Comparison of ENCODE assay signal across 8 mouse cellular contexts in the genomic region with DNA sequence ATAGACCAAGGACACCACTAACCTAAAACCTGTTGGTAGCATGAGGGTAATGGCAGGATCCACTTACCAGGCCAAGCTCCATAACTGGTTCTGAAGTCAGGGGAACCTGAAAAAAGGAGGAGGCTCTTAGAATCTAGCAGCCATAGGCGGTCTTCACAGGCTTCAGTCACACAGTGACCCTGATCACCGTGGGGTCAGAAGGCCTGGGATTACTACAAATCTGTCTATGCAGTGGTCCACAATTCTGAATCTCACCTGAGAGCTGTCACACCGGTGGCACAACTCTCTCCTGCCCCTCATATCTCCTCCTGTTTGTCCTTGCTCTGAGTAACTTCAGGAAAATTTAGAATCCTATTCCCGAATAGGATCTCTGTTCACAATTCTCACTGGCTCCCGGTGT. TPM values are rescaled to one million over a fixed set of nuclear protein-coding genes. Genes with fewer than 3 reads are reported as not detected.
DNase-seq lines count a peak whose midpoint lies in the region; ATAC-seq and TF ChIP-seq lines count a peak whose summit lies in the region.

No protein-coding gene starts in this region.

- no peak overlapping the region for H3K27ac ChIP-seq in cerebellum, adult 2 months (ENCODE audit: insufficient read depth, low read length)
- H3K27ac ChIP-seq in lung, postnatal 0 days (ENCODE audit: low read length), result 0 out of 2 replicates have a peak overlapping the region, but pooled peaks have one; percentile 2
- H3K27ac ChIP-seq in intestine, embryonic 16.5 days (ENCODE audit: low read length), result no peak overlapping the region
- no peak overlapping the region for H3K27ac ChIP-seq in neural tube, embryonic 12.5 days

- TF ChIP-seq POLR2A in cerebellum, adult 2 months (IDR thresholded peaks at IDR 0.05; ENCODE audit: borderline replicate concordance, insufficient read depth, low read length), result no peak

- TF ChIP-seq EP300 in lung, postnatal 0 days (IDR thresholded peaks at IDR 0.05), result no peak

- DNase-seq in cerebellum, adult 2 months, result peak in 1 of 2 experiments; percentile 8
- DNase-seq in cerebellum, adult 11-12 months, result no peak
- DNase-seq in lung, postnatal 0 days (ENCODE audit: low spot score), result no peak
- no peak for DNase-seq in lung, adult 18-20 months
- no peak for DNase-seq in thymus, postnatal 0 days (ENCODE audit: low spot score)

- peak overlapping the region; percentile 57 for H3K4me2 ChIP-seq in lung, postnatal 0 days (replicated peaks; ENCODE audit: low read depth, low read length)
- peak overlapping the region; percentile 80 for H3K4me2 ChIP-seq in intestine, embryonic 16.5 days (ENCODE audit: low read depth, low read length)
- H3K4me2 ChIP-seq in neural tube, embryonic 12.5 days (replicated peaks), result peak overlapping the region; percentile 63

- peaks cover 5% of the 10 kb centered on the region; the same call in 1 of the 2 replicates for H3K36me3 ChIP-seq in lung, postnatal 0 days (ENCODE audit: insufficient read depth, low read length)
- peaks cover 1% of the 10 kb centered on the region for H3K36me3 ChIP-seq in intestine, embryonic 16.5 days (ENCODE audit: control insufficient read depth, insufficient read depth, low read length)
- peaks cover 11% of the 10 kb centered on the region for H3K36me3 ChIP-seq in neural tube, embryonic 12.5 days

- WGBS in cerebellum, adult 2 months, result 52% methylated on average over 5 of the region's 5 CpGs
- 40% methylated on average over 5 of the region's 5 CpGs for WGBS in lung, postnatal 0 days
- 41% methylated on average over 5 of the region's 5 CpGs for WGBS in intestine, embryonic 16.5 days
- WGBS in neural tube, embryonic 12.5 days, result 63% methylated on average over 5 of the region's 5 CpGs

- H3K4me1 ChIP-seq in cerebellum, adult 2 months (ENCODE audit: control insufficient read depth, insufficient read depth, low read length), result no peaks in the 10 kb centered on the region
- H3K4me1 ChIP-seq in lung, postnatal 0 days (ENCODE audit: insufficient read depth, low read depth, low read length), result no peaks in the 10 kb centered on the region
- no peaks in the 10 kb centered on the region for H3K4me1 ChIP-seq in intestine, embryonic 16.5 days (ENCODE audit: control insufficient read depth, insufficient read depth, low read length)
- H3K4me1 ChIP-seq in neural tube, embryonic 12.5 days, result peaks cover 6% of the 10 kb centered on the region

- H3K4me3 ChIP-seq in cerebellum, adult 2 months (replicated peaks; ENCODE audit: insufficient read depth, low read depth, low read length), result peak overlapping the region; percentile 81
- H3K4me3 ChIP-seq in lung, postnatal 0 days (ENCODE audit: low read depth, low read length), result peak overlapping the region; percentile 54
- H3K4me3 ChIP-seq in intestine, embryonic 16.5 days (ENCODE audit: low read length), result peak overlapping the region; percentile 70
- peak overlapping the region; percentile 51 for H3K4me3 ChIP-seq in neural tube, embryonic 12.5 days

- no peaks in the 10 kb centered on the region for H3K9me3 ChIP-seq in lung, postnatal 0 days (ENCODE audit: low read length)
- no peaks in the 10 kb centered on the region for H3K9me3 ChIP-seq in intestine, embryonic 16.5 days (ENCODE audit: control insufficient read depth, low read length)
- H3K9me3 ChIP-seq in neural tube, embryonic 12.5 days, result no peaks in the 10 kb centered on the region

- peak; percentile 5; the same call in 1 of the 2 replicates for ATAC-seq in lung, postnatal 0 days
- ATAC-seq in intestine, embryonic 16.5 days, result no peak; the same call in 1 of the 2 replicates
- ATAC-seq in neural tube, embryonic 12.5 days (ENCODE audit: low FRiP score, low read depth), result peak; percentile 51
- no peak for ATAC-seq in inflammation-experienced regulatory T-cells, adult 6 months

- H3K9ac ChIP-seq in lung, postnatal 0 days (replicated peaks; ENCODE audit: low read depth), result peak overlapping the region; percentile 62
- peak overlapping the region; percentile 85 for H3K9ac ChIP-seq in intestine, embryonic 16.5 days (ENCODE audit: low read depth, low read length)
- H3K9ac ChIP-seq in neural tube, embryonic 12.5 days, result peak overlapping the region; percentile 62

- TF ChIP-seq CTCF in cerebellum, adult 2 months (IDR thresholded peaks at IDR 0.05; ENCODE audit: borderline replicate concordance, insufficient read depth, low read depth, low read length), result no peak
- no peak for TF ChIP-seq CTCF in lung, postnatal 0 days (IDR thresholded peaks at IDR 0.05)

- no peaks in the 10 kb centered on the region for H3K27me3 ChIP-seq in cerebellum, adult 2 months (ENCODE audit: control insufficient read depth, insufficient read depth, low read length)
- H3K27me3 ChIP-seq in lung, postnatal 0 days (replicated peaks; ENCODE audit: insufficient read depth, low read length), result no peaks in the 10 kb centered on the region
- H3K27me3 ChIP-seq in intestine, embryonic 16.5 days (replicated peaks; ENCODE audit: control insufficient read depth, insufficient read depth, low read length), result no peaks in the 10 kb centered on the region
- H3K27me3 ChIP-seq in neural tube, embryonic 12.5 days (replicated peaks), result no peaks in the 10 kb centered on the region

RNA-seq across cellular contexts. Expression of a gene that starts 0.8 kb away (rescaled TPM):
- polyA plus RNA-seq in cerebellum, adult 2 months (2012; rRNA removed), result 2.9 and 3.3 TPM in 2 replicates
- polyA plus RNA-seq in lung, postnatal 0 days (2015; fragmentation: Nextera tagmentation; extraction: Ambion mirVana), result 2.5 TPM in 2 replicates
- polyA plus RNA-seq in intestine, embryonic 16.5 days (2015; fragmentation: Nextera tagmentation; extraction: Ambion mirVana), result 2.5 and 3.3 TPM in 2 replicates
- polyA plus RNA-seq in neural tube, embryonic 12.5 days (2016; fragmentation: Nextera tagmentation; extraction: Ambion mirVana), result 4.9 and 5.3 TPM in 2 replicates
- polyA plus RNA-seq in thymus, postnatal 0 days (2015; fragmentation: Nextera tagmentation; extraction: Ambion mirVana), result 2.6 and 3.2 TPM in 2 replicates
- polyA plus RNA-seq in inflammation-experienced regulatory T-cells, adult 6 months (2017; shearing (Covaris generic)), result 1 to 10 TPM; 2.0 to 5.9 (median 4.7) TPM

RNA-seq across cellular contexts. Expression of a gene that starts 52.7 kb away (rescaled TPM):
- not detected in 2 replicates for polyA plus RNA-seq in cerebellum, adult 2 months (2012; rRNA removed)
- not detected in 2 replicates for polyA plus RNA-seq in lung, postnatal 0 days (2015; fragmentation: Nextera tagmentation; extraction: Ambion mirVana)
- polyA plus RNA-seq in intestine, embryonic 16.5 days (2015; fragmentation: Nextera tagmentation; extraction: Ambion mirVana), result not detected in 2 replicates
- 0.05 TPM in 1 of 2 replicates, not detected in the other for polyA plus RNA-seq in neural tube, embryonic 12.5 days (2016; fragmentation: Nextera tagmentation; extraction: Ambion mirVana)
- not detected in 2 replicates for polyA plus RNA-seq in thymus, postnatal 0 days (2015; fragmentation: Nextera tagmentation; extraction: Ambion mirVana)
- under 1 TPM in 1 of 3 experiments, not detected in 2; 0.31 TPM for polyA plus RNA-seq in inflammation-experienced regulatory T-cells, adult 6 months (2017; shearing (Covaris generic))

RNA-seq across cellular contexts. Expression of a gene that starts 56.4 kb away (rescaled TPM):
- polyA plus RNA-seq in cerebellum, adult 2 months (2012; rRNA removed), result 10.8 and 12.4 TPM in 2 replicates
- 9.7 and 10.1 TPM in 2 replicates for polyA plus RNA-seq in lung, postnatal 0 days (2015; fragmentation: Nextera tagmentation; extraction: Ambion mirVana)
- polyA plus RNA-seq in intestine, embryonic 16.5 days (2015; fragmentation: Nextera tagmentation; extraction: Ambion mirVana), result 11.4 and 11.5 TPM in 2 replicates
- polyA plus RNA-seq in neural tube, embryonic 12.5 days (2016; fragmentation: Nextera tagmentation; extraction: Ambion mirVana), result 42.3 and 47.6 TPM in 2 replicates
- polyA plus RNA-seq in thymus, postnatal 0 days (2015; fragmentation: Nextera tagmentation; extraction: Ambion mirVana), result 13.9 and 14.6 TPM in 2 replicates
- polyA plus RNA-seq in inflammation-experienced regulatory T-cells, adult 6 months (2017; shearing (Covaris generic)), result 1 to 10 TPM; 5.5 to 7.0 (median 6.0) TPM

Comparison
In these comparisons a context has a peak if more than half of its experiments do, and no peak if none do; other contexts are left out.
1. ATAC-seq: peak in lung, postnatal 0 days (single experiment) and neural tube, embryonic 12.5 days (single experiment); none in intestine, embryonic 16.5 days (single experiment) and inflammation-experienced regulatory T-cells, adult 6 months (single experiment).
2. Peak in every context shown above with its lines, with median percentiles within 50 percentile points of each other: H3K4me3 ChIP-seq, H3K4me2 ChIP-seq and H3K9ac ChIP-seq.